8 mouse cellular contexts compared by ENCODE assay signal in the genomic region with DNA sequence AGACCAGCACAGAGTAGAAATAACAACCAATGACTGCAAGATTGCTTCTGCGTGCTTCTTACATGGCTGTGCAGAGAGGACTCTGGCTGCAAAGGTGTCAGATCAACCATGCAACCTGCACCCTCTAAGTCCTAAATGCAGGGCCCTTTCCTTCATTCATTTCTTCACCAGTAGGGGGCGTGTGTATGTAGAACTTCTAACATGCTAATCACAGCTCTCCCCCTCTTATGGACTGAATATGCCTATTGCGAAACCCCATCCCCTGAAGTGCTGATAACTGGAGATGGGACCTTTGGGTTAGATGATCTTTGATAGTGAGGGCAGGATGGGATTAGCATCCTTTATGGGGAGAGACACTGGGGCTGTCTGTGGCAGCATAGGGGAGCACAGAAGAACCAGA.
A peak's percentile ranks its signal among the peaks of the same experiment; 100 is the strongest.
DNase-seq lines count a peak whose midpoint lies in the region; ATAC-seq and TF ChIP-seq lines count a peak whose summit lies in the region.

No protein-coding gene starts in this region.

- WGBS in kidney, postnatal 0 days: 68% methylated on average over 3 of the region's 3 CpGs

- DNase-seq in kidney, postnatal 0 days (ENCODE audit: low spot score): peak; percentile 33
- no peak for DNase-seq in kidney, adult 18-20 months
- DNase-seq in c-Kit-positive CD71-negative TER-119-negative erythroid progenitor cells, embryonic 14.5 days (ENCODE audit: low read depth): peak; percentile 32
- no peak for DNase-seq in frontal cortex, postnatal 10 days (ENCODE audit: low spot score in 2 of 2)
- DNase-seq in right cerebral cortex, postnatal 25 days: no peak
- no peak for DNase-seq in frontal cortex, postnatal 14 days (ENCODE audit: low spot score in 2 of 2)

- H3K4me1 ChIP-seq in kidney, postnatal 0 days (replicated peaks; ENCODE audit: insufficient read depth, low read length): no peaks in the 10 kb centered on the region
- peaks cover 46% of the 10 kb centered on the region for H3K4me1 ChIP-seq in E14TG2a.4 (replicated peaks; ENCODE audit: low read depth, low read length)

- no peaks in the 10 kb centered on the region for H3K27me3 ChIP-seq in kidney, postnatal 0 days (ENCODE audit: insufficient read depth, low read length)
- H3K27me3 ChIP-seq in E14TG2a.4 (ENCODE audit: insufficient read depth, low read length): no peaks in the 10 kb centered on the region

- ATAC-seq in kidney, postnatal 0 days (replicated peaks; ENCODE audit: low FRiP score, low read depth): no peak
- peak; percentile 68 for ATAC-seq in megakaryocyte progenitor cell, adult 5-6 weeks (replicated peaks; ENCODE audit: poor library complexity)

- no peaks in the 10 kb centered on the region for H3K36me3 ChIP-seq in kidney, postnatal 0 days (ENCODE audit: insufficient read depth, low read length)
- H3K36me3 ChIP-seq in E14TG2a.4 (ENCODE audit: insufficient read depth, low read length): no peaks in the 10 kb centered on the region; the same call in 1 of the 2 replicates

- TF ChIP-seq CTCF in kidney, postnatal 0 days (IDR thresholded peaks at IDR 0.05; ENCODE audit: low read depth): peak; percentile 64
- TF ChIP-seq CTCF in E14TG2a.4 (conservative IDR thresholded peaks at IDR 0.05; ENCODE audit: low read length): peak; percentile 67

- H3K4me3 ChIP-seq in kidney, postnatal 0 days (replicated peaks; ENCODE audit: low read depth, low read length): no peak overlapping the region
- no peak overlapping the region for H3K4me3 ChIP-seq in E14TG2a.4 (replicated peaks; ENCODE audit: low read length)

- no peak overlapping the region for H3K9ac ChIP-seq in kidney, postnatal 0 days (ENCODE audit: low read depth, low read length)

- H3K4me2 ChIP-seq in kidney, postnatal 0 days (ENCODE audit: low read length): no peak overlapping the region

- no peak overlapping the region for H3K27ac ChIP-seq in kidney, postnatal 0 days

- H3K9me3 ChIP-seq in kidney, postnatal 0 days (replicated peaks; ENCODE audit: low read length): no peaks in the 10 kb centered on the region
- H3K9me3 ChIP-seq in E14TG2a.4 (ENCODE audit: low read length): no peaks in the 10 kb centered on the region

Comparison
In these comparisons a context has a peak if more than half of its experiments do, and no peak if none do; other contexts are left out.
1. DNase-seq: peak in kidney, postnatal 0 days (single experiment) and c-Kit-positive CD71-negative TER-119-negative erythroid progenitor cells, embryonic 14.5 days (single experiment); none in kidney, adult 18-20 months (single experiment), frontal cortex, postnatal 10 days (0 of 2), right cerebral cortex, postnatal 25 days (single experiment) and frontal cortex, postnatal 14 days (0 of 2).